Mouse (Mus musculus) liver, embryonic 11.5 days (tissue): ENCODE data around the gene Sorl1. TPM values are rescaled to one million over a fixed set of nuclear protein-coding genes. Genes with fewer than 3 reads are reported as not detected.

Experiments used
- ATAC-seq: fragments of 200-750 bp; cut with Nextera tagmentation; replicated peaks from 2 replicates; pipeline ENCODE4 v1.8.0; 2017; ENCODE audit warnings: moderate number of reproducible peaks, mild to moderate bottlenecking, moderate TSS enrichment, moderate library complexity; ENCODE audit not compliant: low FRiP score
- DNase-seq: peaks from one replicate; pipeline ENCODE4 v3.0.0-alpha.2; 2017; ENCODE audit warnings: low spot score
- H3K27ac ChIP-seq: fragments of 300-500 bp; sonication (generic); 2 replicates; pipeline ENCODE4 v1.5.1; 2014; ENCODE audit warnings: mild to moderate bottlenecking, low read depth, low read length, control low read depth
- H3K27me3 ChIP-seq: fragments of 300-500 bp; sonication (generic); replicated peaks from 2 replicates; pipeline ENCODE4 v1.6.1; 2014; ENCODE audit warnings: low read length, mixed read lengths; ENCODE audit not compliant: control insufficient read depth, insufficient read depth
- H3K36me3 ChIP-seq: fragments of 300-500 bp; sonication (generic); 2 replicates; pipeline ENCODE4 v1.6.1; 2014; ENCODE audit warnings: mild to moderate bottlenecking, low read length, moderate library complexity, mixed read lengths; ENCODE audit not compliant: control insufficient read depth, insufficient read depth
- H3K4me1 ChIP-seq: fragments of 300-500 bp; sonication (generic); replicated peaks from 2 replicates; pipeline ENCODE4 v1.6.1; 2014; ENCODE audit warnings: low read length, mixed read lengths; ENCODE audit not compliant: control insufficient read depth, insufficient read depth
- H3K4me2 ChIP-seq: fragments of 300-500 bp; sonication (generic); 2 replicates; pipeline ENCODE4 v1.6.1; 2014; ENCODE audit warnings: mild to moderate bottlenecking, control low read depth, moderate library complexity
- H3K4me3 ChIP-seq: fragments of 300-500 bp; sonication (generic); 2 replicates; pipeline ENCODE4 v1.5.1; 2014; ENCODE audit warnings: low read depth, low read length, control low read depth
- H3K9ac ChIP-seq: fragments of 300-500 bp; sonication (generic); 2 replicates; pipeline ENCODE4 v1.6.1; 2014; ENCODE audit warnings: low read depth, low read length, control low read depth
- H3K9me3 ChIP-seq: fragments of 300-500 bp; sonication (generic); 2 replicates; pipeline ENCODE4 v1.6.1; 2016; ENCODE audit warnings: low read length, inconsistent platforms, mixed read lengths; ENCODE audit not compliant: control insufficient read depth
- WGBS: fragments of 180-500 bp; shearing (Covaris S2); extraction: QIAGEN DNeasy Blood & Tissue Kit; methylation state at CpG from one replicate; pipeline ENCODE4 v1.1.7; 2014; 5-methylcytosine and 5-hydroxymethylcytosine counted together
- polyA plus RNA-seq: library from polyadenylated mRNA; unstranded; fragments of >200 nt; fragmentation: Nextera tagmentation; extraction: Ambion mirVana; gene quantifications from 2 replicates; pipeline ENCODE4 v1.2.1, GENCODE M21; 2014

Gene Sorl1
- polyA plus RNA-seq, 1 experiment from 2014 or later, result 1.8 TPM

- DNase-seq (no peak), ATAC-seq (no peak)
- Histone ChIP-seq H3K9ac (no peak overlapping the region), H3K9me3 (no peaks in the 10 kb centered on the region), H3K4me1 (no peaks in the 10 kb centered on the region), H3K27ac (no peak overlapping the region), H3K4me3 (no peak overlapping the region), H3K36me3 (no peaks in the 10 kb centered on the region), H3K4me2 (no peak overlapping the region), H3K27me3 (no peaks in the 10 kb centered on the region)
- WGBS, result 82% methylated on average over 14 of the region's 14 CpGs
These were observed 205.3 kb downstream of the Sorl1 start for GRCm38 (mm10) chr9:41918657-41919380.

GRCm38 (mm10) chr9:41918155-41918554, 205.9 kb downstream of the Sorl1 start:
- WGBS, result 72% methylated on average over 4 of the region's 4 CpGs
- no peak overlapping the region for H3K9ac ChIP-seq
- no peak overlapping the region for H3K27ac ChIP-seq
- ATAC-seq, result no peak
- no peaks in the 10 kb centered on the region for H3K4me1 ChIP-seq
- DNase-seq, result no peak
- H3K4me3 ChIP-seq, result no peak overlapping the region
- no peaks in the 10 kb centered on the region for H3K36me3 ChIP-seq
- no peaks in the 10 kb centered on the region for H3K27me3 ChIP-seq
- no peaks in the 10 kb centered on the region for H3K9me3 ChIP-seq
- no peak overlapping the region for H3K4me2 ChIP-seq

GRCm38 (mm10) chr9:41915571-41915970, 208.5 kb downstream of the Sorl1 start:
- no peak for ATAC-seq
- Histone ChIP-seq H3K4me1 (no peaks in the 10 kb centered on the region), H3K36me3 (no peaks in the 10 kb centered on the region), H3K27ac (no peak overlapping the region), H3K9me3 (no peaks in the 10 kb centered on the region), H3K4me2 (no peak overlapping the region), H3K4me3 (no peak overlapping the region), H3K27me3 (no peaks in the 10 kb centered on the region), H3K9ac (no peak overlapping the region)
- DNase-seq, result no peak
- 83% methylated on average over 8 of the region's 8 CpGs for WGBS

Other genes with a start within 250 kb of the Sorl1 start
- gene Sc5d, start 140.0 kb upstream of the Sorl1 start, polyA plus RNA-seq, result 71.4 and 80.4 TPM in 2 replicates